Mouse (Mus musculus) embryonic facial prominence, embryonic 14.5 days (tissue): ENCODE results near the gene Slc41a3. TPM values are rescaled to one million over a fixed set of nuclear protein-coding genes. Genes with fewer than 3 reads are reported as not detected.

Experiments used
- ATAC-seq: fragments of 200-750 bp; cut with Nextera tagmentation; 2 replicates; pipeline ENCODE4 v1.8.0; 2017; ENCODE audit warnings: low read depth, moderate number of reproducible peaks, moderate TSS enrichment
- DNase-seq: peaks from one replicate; pipeline ENCODE4 v3.0.0-alpha.2; 2015; ENCODE audit warnings: low spot score
- H3K27ac ChIP-seq: fragments of 300-500 bp; sonication (generic); replicated peaks from 2 replicates; pipeline ENCODE4 v1.5.1; 2014; ENCODE audit warnings: low read depth, mild to moderate bottlenecking, low read length, moderate library complexity
- H3K27me3 ChIP-seq: fragments of 300-500 bp; sonication (generic); replicated peaks from 2 replicates; pipeline ENCODE4 v1.6.1; 2014; ENCODE audit warnings: low read length; ENCODE audit not compliant: control insufficient read depth, insufficient read depth
- H3K36me3 ChIP-seq: fragments of 300-500 bp; sonication (generic); 2 replicates; pipeline ENCODE4 v1.6.1; 2014; ENCODE audit warnings: low read length, mixed read lengths; ENCODE audit not compliant: control insufficient read depth, insufficient read depth
- H3K4me1 ChIP-seq: fragments of 300-500 bp; sonication (generic); 2 replicates; pipeline ENCODE4 v1.6.1; 2014; ENCODE audit warnings: antibody characterized with exemption, low read length; ENCODE audit not compliant: control insufficient read depth, insufficient read depth
- H3K4me2 ChIP-seq: fragments of 300-500 bp; sonication (generic); 2 replicates; pipeline ENCODE4 v1.6.1; 2014; ENCODE audit warnings: low read depth, mild to moderate bottlenecking, low read length, moderate library complexity, mixed read lengths
- H3K4me3 ChIP-seq: fragments of 300-500 bp; sonication (generic); 2 replicates; pipeline ENCODE4 v1.5.1; 2014; ENCODE audit warnings: low read depth, mild to moderate bottlenecking, low read length
- H3K9ac ChIP-seq: fragments of 300-500 bp; sonication (generic); 2 replicates; pipeline ENCODE4 v1.6.1; 2014; ENCODE audit warnings: low read depth, mild to moderate bottlenecking, low read length, moderate library complexity, mixed read lengths
- H3K9me3 ChIP-seq: fragments of 300-500 bp; sonication (generic); 2 replicates; pipeline ENCODE4 v1.6.1; 2016; ENCODE audit warnings: low read length; ENCODE audit not compliant: control insufficient read depth
- WGBS: fragments of 180-500 bp; shearing (Covaris S2); extraction: QIAGEN DNeasy Blood & Tissue Kit; methylation state at CpG from one replicate; pipeline ENCODE4 v1.1.7; 2014; 5-methylcytosine and 5-hydroxymethylcytosine counted together
- polyA plus RNA-seq: library from polyadenylated mRNA; unstranded; fragments of >200 nt; fragmentation: Nextera tagmentation; extraction: Ambion mirVana; gene quantifications from 2 replicates; pipeline ENCODE4 v1.2.1, GENCODE M21; 2014

The Slc41a3 gene
- polyA plus RNA-seq, 1 experiment from 2014 or later, result 5.4 TPM

GRCm38 (mm10) chr6:90615362-90615761 lies 10.8 kb downstream of the Slc41a3 start:
- 74% methylated on average over 7 of the region's 7 CpGs for WGBS
- Histone ChIP-seq H3K4me3 (no peak overlapping the region), H3K9me3 (no peaks in the 10 kb centered on the region), H3K4me1 (no peaks in the 10 kb centered on the region), H3K4me2 (no peak overlapping the region), H3K36me3 (no peaks in the 10 kb centered on the region), H3K27ac (no peak overlapping the region), H3K9ac (no peak overlapping the region), H3K27me3 (no peaks in the 10 kb centered on the region)
- ATAC-seq, result no peak
- DNase-seq, result no peak

GRCm38 (mm10) chr6:90615991-90616390 lies 11.5 kb downstream of the Slc41a3 start:
- ATAC-seq (no peak), DNase-seq (no peak)
- H3K36me3 ChIP-seq, result no peaks in the 10 kb centered on the region
- no peak overlapping the region for H3K27ac ChIP-seq
- H3K9ac ChIP-seq, result no peak overlapping the region
- 75% methylated on average over 6 of the region's 6 CpGs for WGBS
- no peak overlapping the region for H3K4me2 ChIP-seq
- no peaks in the 10 kb centered on the region for H3K4me1 ChIP-seq
- H3K4me3 ChIP-seq, result no peak overlapping the region
- no peaks in the 10 kb centered on the region for H3K9me3 ChIP-seq
- no peaks in the 10 kb centered on the region for H3K27me3 ChIP-seq

- Histone ChIP-seq H3K36me3 (no peaks in the 10 kb centered on the region), H3K9ac (no peak overlapping the region), H3K27me3 (no peaks in the 10 kb centered on the region), H3K27ac (no peak overlapping the region), H3K4me3 (no peak overlapping the region), H3K9me3 (no peaks in the 10 kb centered on the region), H3K4me2 (no peak overlapping the region), H3K4me1 (no peaks in the 10 kb centered on the region)
- WGBS, result 85% methylated on average over 6 of the region's 6 CpGs
- ATAC-seq, result no peak
- no peak for DNase-seq
Observed at GRCm38 (mm10) chr6:90616481-90616880, 12.0 kb downstream of the Slc41a3 start.

GRCm38 (mm10) chr6:90618274-90618673 lies 13.7 kb downstream of the Slc41a3 start:
- Histone ChIP-seq H3K36me3 (no peaks in the 10 kb centered on the region), H3K4me2 (no peak overlapping the region), H3K9me3 (no peaks in the 10 kb centered on the region), H3K4me3 (no peak overlapping the region), H3K27me3 (no peaks in the 10 kb centered on the region), H3K9ac (no peak overlapping the region), H3K27ac (no peak overlapping the region), H3K4me1 (no peaks in the 10 kb centered on the region)
- ATAC-seq, result no peak
- WGBS, result 70% methylated on average over 4 of the region's 4 CpGs
- no peak for DNase-seq

- DNase-seq (peak; percentile 32), ATAC-seq (no peak)
- no peaks in the 10 kb centered on the region for H3K36me3 ChIP-seq
- no peak overlapping the region for H3K4me3 ChIP-seq
- no peak overlapping the region for H3K4me2 ChIP-seq
- H3K9me3 ChIP-seq, result no peaks in the 10 kb centered on the region
- 75% methylated on average over 17 of the region's 19 CpGs for WGBS
- no peak overlapping the region for H3K9ac ChIP-seq
- no peak overlapping the region for H3K27ac ChIP-seq
- no peaks in the 10 kb centered on the region for H3K4me1 ChIP-seq
- no peaks in the 10 kb centered on the region for H3K27me3 ChIP-seq
Observed at GRCm38 (mm10) chr6:90618821-90619636, 14.5 kb downstream of the Slc41a3 start.

GRCm38 (mm10) chr6:90619936-90620335 lies 15.4 kb downstream of the Slc41a3 start:
- no peak overlapping the region for H3K4me2 ChIP-seq
- no peaks in the 10 kb centered on the region for H3K36me3 ChIP-seq
- DNase-seq (no peak), ATAC-seq (no peak)
- H3K9ac ChIP-seq, result no peak overlapping the region
- H3K27ac ChIP-seq, result no peak overlapping the region
- no peaks in the 10 kb centered on the region for H3K27me3 ChIP-seq
- no peak overlapping the region for H3K4me3 ChIP-seq
- no peaks in the 10 kb centered on the region for H3K4me1 ChIP-seq
- H3K9me3 ChIP-seq, result no peaks in the 10 kb centered on the region
- WGBS, result 74% methylated on average over 5 of the region's 5 CpGs

- H3K36me3 ChIP-seq, result no peaks in the 10 kb centered on the region
- no peaks in the 10 kb centered on the region for H3K27me3 ChIP-seq
- DNase-seq (no peak), ATAC-seq (no peak)
- no peaks in the 10 kb centered on the region for H3K9me3 ChIP-seq
- no peak overlapping the region for H3K4me3 ChIP-seq
- H3K4me2 ChIP-seq, result no peak overlapping the region
- H3K27ac ChIP-seq, result no peak overlapping the region
- H3K9ac ChIP-seq, result no peak overlapping the region
- WGBS, result 47% methylated on average over 9 of the region's 9 CpGs
- no peaks in the 10 kb centered on the region for H3K4me1 ChIP-seq
Observed at GRCm38 (mm10) chr6:90620791-90621583, 16.5 kb downstream of the Slc41a3 start.

- Histone ChIP-seq H3K9ac (no peak overlapping the region), H3K9me3 (no peaks in the 10 kb centered on the region), H3K4me1 (no peaks in the 10 kb centered on the region), H3K36me3 (no peaks in the 10 kb centered on the region), H3K4me3 (no peak overlapping the region), H3K27me3 (no peaks in the 10 kb centered on the region), H3K27ac (no peak overlapping the region), H3K4me2 (no peak overlapping the region)
- WGBS, result 56% methylated on average over 6 of the region's 6 CpGs
- DNase-seq (no peak), ATAC-seq (no peak)
Observed at GRCm38 (mm10) chr6:90621584-90621890, 17.0 kb downstream of the Slc41a3 start.
